Mouse (Mus musculus) cerebellum, adult 11-12 months (tissue): ENCODE data around the gene Adcy2.

Source experiments
- DNase-seq: peaks from one replicate; pipeline ENCODE4 v3.0.0; 2022

Gene Adcy2

DNA sequence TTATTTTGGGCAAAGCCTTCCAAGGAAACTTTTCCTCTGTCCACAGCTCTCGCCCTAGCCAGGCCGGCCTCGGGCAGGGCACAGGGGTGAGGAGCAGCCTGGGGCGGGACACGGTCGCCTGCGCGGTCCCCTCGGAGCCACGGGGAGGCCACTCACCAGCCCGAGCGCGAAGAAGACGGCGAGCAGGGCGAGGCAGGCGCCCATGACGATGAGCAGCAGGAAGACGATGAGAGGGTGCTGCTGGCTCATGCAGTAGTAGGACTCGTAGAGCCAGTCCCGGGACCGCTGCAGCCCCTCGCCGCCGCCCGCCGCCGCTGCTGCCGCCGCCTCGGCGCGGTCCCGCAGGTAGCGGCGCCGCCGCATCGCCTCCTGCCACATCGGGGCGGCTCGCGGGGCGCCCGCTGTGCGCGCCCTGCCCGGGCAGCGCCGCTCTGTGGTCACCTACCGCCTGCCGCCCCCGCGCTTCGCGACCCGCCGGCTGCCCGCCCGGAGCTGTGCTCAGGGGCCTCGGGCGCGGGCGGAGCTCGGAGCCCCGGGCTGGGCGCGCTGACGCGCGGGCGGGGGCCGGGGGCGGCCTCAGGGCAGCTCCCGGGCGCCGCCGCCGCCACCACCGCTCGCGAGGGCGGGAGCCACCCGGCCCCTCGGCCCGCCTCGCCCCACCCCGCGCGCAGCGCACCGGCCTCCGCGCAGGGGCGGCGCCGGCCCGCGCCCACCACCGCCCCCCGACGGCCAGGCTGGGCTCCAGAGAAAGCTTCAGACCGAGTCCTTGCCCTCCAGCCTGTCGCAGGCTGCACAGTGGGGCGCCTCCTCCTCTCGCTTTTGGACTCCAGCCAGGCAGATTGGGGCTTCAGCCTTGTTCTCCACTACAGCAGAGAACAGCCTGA, at the start of gene Adcy2:
Gene Adcy2 (minus strand): TSS at position 624 of the 884 bp plus-strand sequence.
- DNase-seq: peak; percentile 12

DNA sequence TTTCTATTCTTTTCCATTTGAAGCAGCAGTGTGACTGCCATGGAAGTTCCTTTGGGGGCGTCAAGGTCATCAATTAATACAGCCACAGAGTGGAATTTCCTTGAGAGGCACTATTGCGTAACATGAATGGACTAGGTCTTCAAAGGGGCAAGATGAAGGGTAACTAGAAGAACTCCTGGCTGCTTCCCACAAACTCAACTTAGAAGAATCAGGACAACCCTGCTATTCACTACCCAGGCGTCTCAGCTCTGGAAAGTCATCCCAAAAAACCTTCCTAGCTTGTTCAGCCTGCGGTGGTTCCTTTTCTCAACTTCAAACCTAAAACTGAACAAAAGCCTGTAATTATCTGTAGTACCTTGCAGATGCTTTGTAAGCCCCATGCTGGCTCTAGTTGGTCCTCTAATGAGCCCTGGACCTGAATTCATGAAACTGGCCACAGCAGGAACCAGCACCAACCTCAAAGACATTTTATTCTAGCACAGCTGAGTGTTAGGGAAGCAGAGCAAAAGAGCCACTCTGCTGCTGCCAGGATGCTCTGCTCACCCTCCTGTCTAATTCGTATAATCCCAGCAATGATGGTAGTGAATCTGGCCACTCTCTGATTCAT, 37.8 kb upstream of the Adcy2 start:
- DNase-seq: no peak

DNA sequence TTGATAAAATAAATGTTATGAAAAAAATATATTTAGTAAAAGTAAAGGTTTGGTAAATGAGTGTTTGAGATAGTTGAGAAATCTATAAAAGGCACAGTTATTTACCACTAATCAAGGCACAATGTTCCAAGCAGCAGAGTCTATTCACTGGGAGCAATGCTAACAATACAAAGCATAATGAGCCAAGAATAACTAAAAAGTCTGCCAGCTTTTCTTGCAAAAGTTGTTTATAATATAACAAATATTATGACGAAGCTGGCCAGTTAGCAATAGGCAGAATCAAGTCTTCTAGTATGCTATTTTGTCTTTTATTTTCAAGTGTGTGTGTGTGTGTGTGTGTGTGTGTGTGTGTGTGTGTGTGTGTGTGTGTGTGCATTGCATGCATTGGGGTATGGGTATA, 35.3 kb upstream of the Adcy2 start:
- DNase-seq: no peak

DNA sequence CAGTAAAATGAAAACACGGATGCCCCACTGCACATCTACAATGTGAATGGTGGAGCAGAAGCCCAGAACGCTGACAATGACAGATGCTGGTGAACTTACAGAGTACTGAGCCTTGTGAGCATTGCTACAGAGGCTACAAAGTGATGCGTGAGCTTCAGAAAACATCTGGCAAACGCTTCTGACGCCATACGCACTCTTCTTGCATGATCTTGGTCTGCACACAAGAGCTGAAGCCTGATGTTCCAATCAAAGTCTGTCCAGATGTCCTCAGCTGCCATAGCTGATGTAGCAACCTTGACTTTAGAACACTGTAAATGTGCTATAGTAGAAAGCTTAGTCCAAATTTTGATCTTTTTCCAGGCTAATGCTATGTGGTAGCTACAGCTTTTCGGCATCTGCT, 34.2 kb upstream of the Adcy2 start:
- no peak for DNase-seq

DNA sequence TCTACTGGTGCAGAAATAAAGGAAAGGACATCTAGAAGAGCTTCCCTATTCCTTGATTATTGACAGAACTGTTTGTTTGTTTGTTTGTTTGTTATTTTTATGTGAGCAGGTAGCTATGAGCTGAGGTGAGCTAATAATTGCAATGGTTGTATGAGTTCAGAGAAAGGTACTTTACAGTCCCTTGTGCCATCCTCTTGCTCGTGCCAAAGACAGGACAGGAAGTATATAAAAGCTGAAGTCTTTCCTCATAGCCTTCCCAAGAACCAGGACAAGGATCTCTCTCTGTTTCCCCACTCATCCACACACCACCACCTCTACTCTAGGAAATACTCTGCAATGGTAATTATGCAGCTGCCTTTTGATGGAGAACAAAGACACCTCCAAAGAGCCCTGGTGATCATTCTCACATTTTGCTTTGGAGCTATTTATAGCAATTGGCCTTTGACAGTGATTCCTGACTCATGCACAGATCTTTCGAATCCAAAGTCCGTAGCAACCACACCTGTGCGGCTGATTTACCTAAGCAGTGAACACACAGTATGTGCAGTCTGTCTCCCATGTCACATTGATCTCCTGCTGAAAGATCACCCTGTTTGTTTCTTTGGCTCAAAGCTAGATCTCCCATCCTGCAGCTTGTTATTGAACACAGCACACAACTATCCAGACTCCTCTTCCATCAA, 29.9 kb upstream of the Adcy2 start:
- DNase-seq: no peak

DNA sequence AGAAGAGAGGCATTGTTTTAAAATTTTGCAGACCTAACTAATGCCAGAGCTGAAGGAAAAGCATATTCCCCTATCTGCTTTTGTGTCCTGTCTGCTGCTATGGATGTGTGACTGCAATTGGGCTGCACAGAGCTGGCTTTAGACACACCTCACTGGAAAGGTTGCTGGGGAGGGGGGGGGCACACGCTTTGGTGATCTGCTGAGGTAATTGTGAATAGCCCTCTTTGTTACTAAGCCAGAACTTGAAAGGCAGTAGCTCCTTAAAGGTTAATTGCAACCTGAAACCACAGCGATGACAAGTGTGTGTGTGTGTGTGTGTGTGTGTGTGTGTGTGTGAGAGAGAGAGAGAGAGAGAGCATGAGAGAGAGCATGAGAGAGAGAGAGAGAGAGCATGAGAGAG, 25.6 kb upstream of the Adcy2 start:
- DNase-seq: no peak

DNA sequence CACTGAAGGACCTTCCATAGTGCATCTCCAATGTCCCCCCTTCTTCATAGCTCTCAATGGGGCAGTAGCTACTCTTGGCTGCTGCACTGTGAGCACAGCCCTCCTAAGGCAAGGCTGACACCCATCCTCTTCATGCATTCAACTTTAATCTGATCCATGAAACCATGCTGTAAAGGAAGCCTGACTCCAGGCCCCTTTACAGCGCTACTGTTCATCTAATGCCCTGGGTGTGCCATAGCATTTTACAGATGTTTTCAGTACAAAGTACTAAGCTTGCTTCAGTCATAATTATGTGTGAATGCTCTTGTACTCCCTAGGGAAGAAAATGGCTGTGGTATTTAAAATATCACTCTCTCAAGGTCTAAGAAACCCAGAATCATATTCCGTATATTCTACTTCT, 23.9 kb upstream of the Adcy2 start:
- no peak for DNase-seq

DNA sequence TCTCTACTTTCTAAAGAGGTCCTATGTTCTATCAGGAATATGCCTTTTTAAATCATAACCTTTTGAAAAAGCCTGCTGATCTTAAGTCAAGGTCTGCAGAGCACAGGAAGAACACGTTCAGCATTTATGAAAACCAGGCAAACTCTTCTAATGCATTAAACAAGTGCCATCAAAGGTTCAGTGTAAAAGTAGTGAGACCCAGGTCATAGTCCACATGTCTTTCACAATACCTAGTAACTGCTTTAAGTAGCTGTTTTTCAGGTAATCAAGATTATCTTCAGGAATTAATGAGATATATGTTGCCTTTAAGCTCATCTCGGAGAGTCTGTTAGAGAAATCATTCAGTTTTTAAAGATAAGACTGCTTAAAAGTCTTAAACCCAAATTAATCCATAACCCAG, 21.2 kb upstream of the Adcy2 start:
- DNase-seq: no peak

DNA sequence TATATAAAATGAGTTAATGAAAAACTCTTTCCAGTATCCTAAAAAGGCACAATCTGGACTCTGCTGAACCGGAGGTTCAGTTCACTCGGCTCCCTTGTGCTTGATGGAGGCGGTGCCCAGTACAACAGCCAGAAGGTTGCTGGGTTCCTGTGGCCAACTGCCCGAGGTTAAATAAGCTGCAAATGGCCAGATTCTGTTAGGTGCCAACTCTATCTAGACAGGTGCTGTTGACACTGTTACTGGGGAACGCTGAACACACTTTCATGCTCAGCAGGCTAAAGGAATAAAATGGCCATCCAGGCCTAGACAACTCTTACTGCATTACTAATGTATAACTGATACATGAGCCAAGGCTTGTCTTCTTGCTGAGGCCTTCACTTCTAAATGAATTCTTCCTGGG, 7.6 kb upstream of the Adcy2 start:
- DNase-seq: peak; percentile 42

DNA sequence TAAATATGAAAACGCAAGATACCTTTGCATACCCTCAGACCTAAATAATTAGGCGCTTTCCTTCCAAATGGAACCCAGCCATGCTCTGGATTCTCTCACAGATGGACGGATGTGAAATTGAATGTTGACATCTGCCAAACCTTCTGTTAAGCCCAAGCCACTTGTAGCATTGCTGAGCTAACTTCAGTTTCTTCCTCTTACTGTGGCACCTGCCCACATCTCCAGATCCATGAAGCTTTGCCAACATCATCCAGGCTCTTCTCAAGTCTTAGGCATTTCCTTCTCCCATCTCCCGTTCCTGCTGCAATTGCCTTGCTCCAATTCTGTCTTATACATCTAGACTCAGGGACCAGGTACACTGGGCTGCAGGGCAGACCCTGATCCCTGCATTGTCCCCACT, 6.8 kb upstream of the Adcy2 start:
- DNase-seq: no peak

DNA sequence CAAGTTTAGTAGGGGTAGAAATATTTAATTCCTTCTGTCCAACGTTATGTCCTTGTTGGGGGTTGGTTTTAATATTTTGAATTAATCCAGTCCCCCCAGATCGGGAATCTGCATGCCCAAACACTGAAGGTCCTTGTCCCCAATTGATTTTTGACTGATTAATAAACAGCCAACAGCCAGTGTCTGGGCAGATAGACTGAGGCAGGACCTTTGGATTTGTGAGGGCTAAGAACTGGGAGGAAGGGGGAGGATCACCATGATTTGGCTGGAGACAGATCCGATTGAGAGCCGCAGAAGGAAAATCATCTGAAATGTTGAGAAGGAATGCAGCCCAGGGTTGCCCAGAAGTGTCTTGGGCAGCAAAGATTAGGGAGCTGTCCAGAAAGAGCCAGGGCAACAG, 5.1 kb upstream of the Adcy2 start:
- DNase-seq: no peak

DNA sequence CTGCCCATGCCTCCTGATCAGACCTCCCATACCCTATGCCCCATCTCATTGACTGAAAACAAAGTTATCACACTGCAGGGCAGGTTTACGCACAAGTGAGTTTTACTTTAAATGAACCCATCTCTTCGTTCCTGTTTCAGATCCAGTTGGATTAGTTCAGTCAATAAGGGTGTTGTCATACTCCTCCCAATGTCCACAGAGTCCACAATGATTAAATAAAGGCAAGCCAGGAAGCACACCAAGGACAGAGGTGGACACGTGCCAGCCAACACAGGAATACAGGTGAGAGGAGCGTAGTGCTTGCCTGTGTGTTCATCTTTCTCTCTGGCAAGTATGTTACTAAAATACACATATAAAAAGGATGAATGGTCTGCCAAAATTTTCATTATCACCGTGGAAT, 3.3 kb upstream of the Adcy2 start:
- no peak for DNase-seq

DNA sequence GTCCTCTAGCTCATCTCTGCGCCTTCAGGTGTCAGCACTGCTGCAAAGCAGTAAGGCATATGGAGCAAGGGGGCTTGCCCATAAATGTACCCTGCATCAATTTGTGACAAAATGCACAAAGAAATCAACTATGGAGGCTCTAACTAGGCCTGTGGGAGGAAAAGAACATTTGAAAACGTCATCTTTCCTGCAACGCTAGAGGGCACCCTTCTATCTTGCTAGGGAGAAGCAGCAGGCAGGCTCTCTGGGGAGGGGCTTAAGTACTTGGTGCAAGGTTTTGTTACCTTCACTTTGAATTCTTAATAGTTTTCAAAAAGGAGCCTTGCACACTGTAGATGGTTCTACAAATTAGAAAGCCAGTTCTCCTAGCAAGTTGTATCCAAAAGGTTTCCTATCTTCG, 2.8 kb upstream of the Adcy2 start:
- no peak for DNase-seq

DNA sequence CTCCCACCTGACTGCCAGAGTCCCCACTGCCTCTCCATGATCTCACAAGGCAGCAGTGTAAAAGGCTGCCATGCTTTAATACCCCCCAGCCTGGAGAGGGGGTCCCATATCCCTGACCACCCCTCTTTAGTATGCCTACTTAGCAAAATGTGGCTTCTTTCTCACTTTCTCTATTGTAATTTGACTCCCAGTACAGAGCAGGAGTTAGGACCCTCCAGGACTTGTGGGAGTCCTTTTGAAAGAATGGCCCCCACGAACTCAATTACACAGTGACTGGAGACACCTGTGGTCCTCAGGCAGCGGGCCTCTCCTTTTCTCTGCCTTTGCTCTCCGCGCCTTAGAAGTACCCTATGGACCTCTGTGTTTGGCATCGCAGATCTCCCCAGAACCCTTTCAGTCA, 485 bp upstream of the Adcy2 start:
- DNase-seq: no peak

DNA sequence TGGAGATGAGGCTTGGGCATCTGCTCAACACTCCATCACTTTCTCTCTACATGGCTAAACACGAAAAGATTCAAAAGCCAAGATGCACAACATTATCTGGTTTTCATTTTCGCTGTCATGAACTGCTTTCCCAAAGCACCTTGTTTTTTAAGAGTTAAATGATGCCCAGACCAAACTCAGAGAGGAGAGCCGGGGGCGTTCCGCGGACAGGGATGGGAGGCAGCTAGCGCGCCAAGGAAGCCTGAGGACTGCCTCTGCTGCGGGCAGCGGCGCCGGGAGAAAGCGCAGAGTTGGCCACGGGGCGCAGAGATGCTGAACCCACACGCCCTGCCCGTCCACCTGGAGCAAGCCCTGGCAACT, 803 bp downstream of the Adcy2 start:
- DNase-seq: no peak

DNA sequence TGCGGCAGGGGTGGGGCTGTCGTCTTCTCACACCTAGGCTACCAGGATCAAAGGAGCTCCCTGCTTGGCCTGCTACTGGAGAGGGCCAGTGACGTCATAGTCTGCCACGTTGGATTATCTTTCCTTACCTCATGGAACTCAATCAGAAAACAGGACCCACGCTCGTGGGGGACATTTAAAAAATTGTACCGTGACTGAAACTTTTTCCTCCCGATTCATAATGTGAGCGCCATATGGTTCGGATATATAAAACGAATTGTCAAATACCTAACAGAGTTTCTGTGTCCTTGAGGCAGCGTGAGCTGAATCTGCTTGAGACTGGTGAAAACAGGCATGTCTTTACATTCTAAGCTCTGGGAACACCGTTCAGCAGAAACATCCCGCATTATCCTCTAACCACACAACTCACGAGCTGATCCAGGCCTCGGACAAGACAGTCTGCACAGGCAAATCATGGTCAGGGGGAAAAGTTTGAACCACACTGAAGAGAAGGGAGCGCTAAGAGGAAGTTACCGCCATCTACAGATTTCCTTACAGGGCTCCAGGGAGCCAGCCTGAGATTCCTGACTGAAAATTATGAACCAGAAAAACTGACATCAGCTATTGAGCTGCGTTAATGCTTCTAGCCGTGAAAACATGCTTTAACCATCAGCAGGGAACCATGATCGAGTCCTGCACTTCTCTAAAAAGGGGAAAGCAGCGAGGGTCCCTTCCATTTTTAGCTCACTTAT, 1.4 kb downstream of the Adcy2 start:
- no peak for DNase-seq

DNA sequence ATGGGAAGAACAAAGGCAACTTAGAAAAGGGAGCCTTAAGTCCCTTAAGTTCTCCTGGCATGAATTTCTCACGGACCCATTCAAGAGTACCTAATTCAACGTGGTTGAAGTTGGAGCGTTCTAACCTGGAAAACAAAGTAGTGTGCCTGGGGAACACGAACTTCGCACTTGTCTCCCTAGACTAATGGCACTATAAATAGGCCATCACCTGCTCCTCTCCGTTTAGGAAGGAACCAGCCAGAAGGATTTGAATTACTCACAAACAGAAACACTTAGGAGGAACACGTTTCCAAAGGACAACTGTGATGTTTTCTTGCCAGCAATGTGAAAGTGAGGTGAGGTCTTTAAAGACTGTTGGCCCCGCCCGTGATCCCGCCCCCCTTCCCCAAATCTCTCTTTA, 2.0 kb downstream of the Adcy2 start:
- no peak for DNase-seq

DNA sequence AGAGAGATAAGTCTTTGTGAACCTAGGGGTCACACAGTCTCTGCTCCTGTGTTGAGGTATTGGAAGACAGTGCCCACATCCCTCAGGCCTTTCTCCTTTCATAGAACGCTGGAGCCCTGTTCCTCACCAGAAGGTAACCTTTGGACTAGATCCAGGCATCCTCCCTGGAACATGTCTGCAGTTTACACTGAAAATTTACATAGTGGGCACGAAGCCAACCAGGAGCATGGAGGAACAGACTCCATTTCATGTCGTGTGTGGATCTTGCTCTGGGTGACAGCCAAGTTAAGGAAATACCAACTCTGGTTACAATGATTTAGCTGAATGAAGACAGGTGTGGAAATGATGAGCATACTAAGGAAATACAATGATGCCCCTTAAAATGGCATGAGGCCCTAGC, 2.7 kb downstream of the Adcy2 start:
- no peak for DNase-seq

DNA sequence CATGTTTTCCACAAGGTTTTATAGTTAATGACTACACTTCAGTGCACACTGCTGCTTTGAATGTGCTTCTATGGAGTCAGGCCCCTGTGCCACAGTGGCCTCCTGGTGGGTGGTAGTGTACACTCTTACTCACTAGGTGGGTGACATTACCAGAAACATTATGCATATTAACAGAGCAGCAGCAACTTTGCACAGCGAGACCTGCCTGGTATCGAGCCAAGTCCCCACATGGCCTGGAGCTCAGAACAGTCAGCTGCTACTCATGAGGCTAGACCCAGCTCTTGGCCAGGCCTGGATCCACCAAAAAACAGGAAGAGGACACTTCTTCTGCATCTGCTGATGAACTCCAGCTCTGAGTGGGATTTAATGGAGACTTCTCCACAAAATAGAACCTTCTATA, 13.6 kb downstream of the Adcy2 start:
- no peak for DNase-seq

DNA sequence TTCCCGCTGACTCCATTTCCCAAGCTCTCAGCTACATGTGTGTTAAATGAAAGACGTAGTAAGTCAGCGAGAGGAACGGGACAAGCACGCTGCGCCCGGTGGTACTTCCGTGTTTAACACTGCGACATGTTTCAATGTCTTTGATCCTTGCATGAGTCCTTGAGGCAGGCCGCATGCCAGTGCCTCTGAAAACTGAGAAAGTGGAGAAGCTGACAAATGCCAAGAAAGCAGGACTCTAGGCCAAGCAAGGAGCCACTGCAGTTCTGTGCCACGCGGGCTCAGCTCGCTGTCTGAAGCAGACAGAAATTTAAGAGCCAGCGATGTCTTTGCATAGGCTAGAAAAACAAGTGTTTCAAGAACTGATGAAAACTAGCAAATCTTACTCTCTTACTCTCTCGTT, 15.3 kb downstream of the Adcy2 start:
- DNase-seq: no peak

DNA sequence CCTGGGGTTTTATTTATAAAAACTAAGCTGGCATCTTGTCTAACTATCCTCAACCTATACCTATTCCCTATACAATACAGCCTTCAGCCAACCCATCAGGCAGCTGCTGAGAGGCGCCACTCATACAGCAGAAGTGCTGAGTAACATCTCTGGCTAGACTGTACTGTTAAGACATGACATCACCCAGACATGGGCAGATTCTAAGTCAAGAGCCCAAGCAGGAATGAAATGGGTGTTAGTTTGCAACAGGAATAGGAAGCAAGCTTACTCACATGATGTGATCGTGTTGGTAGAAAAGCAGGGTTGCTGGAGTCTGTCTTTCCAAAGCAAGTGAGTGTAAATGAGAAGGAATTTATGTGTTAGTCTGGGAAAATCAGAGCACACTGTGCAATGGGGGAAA, 18.3 kb downstream of the Adcy2 start:
- no peak for DNase-seq

DNA sequence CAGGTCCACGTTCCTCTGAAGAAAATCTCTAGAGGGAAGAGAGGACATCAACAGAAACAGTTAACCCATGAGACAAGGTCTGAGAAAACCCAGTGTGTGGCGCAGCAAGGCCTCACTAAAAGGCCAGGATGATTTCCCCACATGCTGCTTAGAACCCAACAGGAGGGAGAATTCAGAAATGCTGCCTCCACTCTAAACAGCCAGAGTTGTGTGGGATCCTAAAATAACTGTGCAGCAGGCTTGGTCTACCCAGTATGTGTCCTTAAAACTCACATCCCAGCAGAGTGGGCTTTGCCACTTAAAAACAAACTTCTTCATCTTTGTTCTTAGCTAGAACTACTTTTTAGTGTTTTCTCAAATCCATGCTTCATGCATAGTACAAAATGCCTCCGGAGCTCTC, 26.2 kb downstream of the Adcy2 start:
- no peak for DNase-seq

DNA sequence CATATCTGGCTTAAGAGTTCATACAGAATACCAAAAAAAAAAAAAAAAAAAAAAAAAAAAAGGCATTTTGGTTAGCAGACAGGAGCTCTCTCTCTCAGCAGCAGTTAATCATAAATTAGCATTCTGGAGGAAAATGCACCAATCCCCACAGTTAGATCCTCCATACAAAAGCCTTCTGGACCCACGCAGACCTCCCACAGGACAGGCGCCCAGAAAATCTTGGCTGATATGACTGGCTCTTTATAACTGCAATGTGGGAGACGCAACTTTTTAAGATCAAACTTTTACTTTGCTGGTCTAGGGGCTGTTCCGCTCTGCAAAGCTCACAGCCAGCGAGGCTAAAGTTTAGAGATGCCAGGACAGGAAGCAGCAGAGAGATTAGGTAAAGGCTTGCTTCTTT, 37.8 kb downstream of the Adcy2 start:
- DNase-seq: no peak

DNA sequence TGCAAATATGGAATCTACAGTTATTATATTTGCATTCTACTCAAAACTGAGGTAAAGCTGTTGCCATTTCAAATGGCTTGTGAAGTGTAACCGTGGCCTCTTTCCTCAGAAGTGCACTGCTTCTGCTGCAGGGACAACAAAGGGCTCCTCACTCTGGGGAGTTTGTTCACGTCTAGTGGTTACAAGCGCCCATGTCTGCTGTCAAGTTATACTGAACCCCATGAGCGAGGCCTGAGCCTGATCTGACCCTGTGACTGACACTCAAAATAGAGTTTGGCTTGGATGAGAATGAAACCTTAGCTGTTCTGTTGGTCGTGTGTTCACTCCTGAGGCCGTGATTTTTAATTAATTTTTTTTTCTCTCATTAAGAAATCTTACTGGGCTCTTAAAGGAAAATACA, 38.8 kb downstream of the Adcy2 start:
- DNase-seq: no peak
